Mouse (Mus musculus): ENCODE measurements around the gene Ppp1r11.

Ppp1r11 gene

GRCm38 (mm10) chr17:36912031-36912430 is 39.5 kb downstream of the Ppp1r11 start:
- no peak for DNase-seq

- DNase-seq, result no peak
Measured at GRCm38 (mm10) chr17:36909802-36910201, 41.7 kb downstream of the Ppp1r11 start.

GRCm38 (mm10) chr17:36908235-36908634 is 43.3 kb downstream of the Ppp1r11 start:
- no peak for DNase-seq

- no peak for DNase-seq
Measured at GRCm38 (mm10) chr17:36903651-36904050, 47.9 kb downstream of the Ppp1r11 start.

- no peak for DNase-seq
Measured at GRCm38 (mm10) chr17:36900691-36901090, 50.9 kb downstream of the Ppp1r11 start.

GRCm38 (mm10) chr17:36900001-36900400 is 51.5 kb downstream of the Ppp1r11 start:
- no peak for DNase-seq

GRCm38 (mm10) chr17:36899376-36899775 is 52.2 kb downstream of the Ppp1r11 start:
- DNase-seq, result no peak

Measured in kidney, adult 18-20 months (tissue).